Mouse (Mus musculus) thymus, adult 2 months (tissue): Measurements from ENCODE around the gene Rptor.

Experiments
- CTCF ChIP-seq: fragments of 200-500 bp; IDR thresholded peaks from 2 replicates; pipeline ENCODE4 v1.5.1; 2012; ENCODE audit warnings: mild to moderate bottlenecking, control low read depth, low read length, moderate library complexity, borderline replicate concordance; ENCODE audit not compliant: control insufficient read depth, poor library complexity, insufficient read depth; ENCODE audit errors: extremely low read depth
- POLR2A ChIP-seq: fragments of 200-500 bp; IDR thresholded peaks from 2 replicates; pipeline ENCODE4 v1.6.1; 2012; ENCODE audit warnings: mild to moderate bottlenecking, low read length, control low read depth, moderate library complexity; ENCODE audit not compliant: control insufficient read depth, poor library complexity, insufficient read depth; ENCODE audit errors: extremely low read depth

- no peak for TF ChIP-seq POLR2A
- no peak for TF ChIP-seq CTCF
Observed at GRCm38 (mm10) chr11:119866837-119867236, 264.1 kb downstream of the Rptor start.
